Mouse (Mus musculus): ENCODE measurements around the gene Sephs1. TPM values are rescaled to one million over a fixed set of nuclear protein-coding genes. Genes with fewer than 3 reads are reported as not detected.

The Sephs1 gene
- total and polyA plus RNA-seq, 3 experiments = 36.9 to 40.4 TPM; not detected in 1

DNA sequence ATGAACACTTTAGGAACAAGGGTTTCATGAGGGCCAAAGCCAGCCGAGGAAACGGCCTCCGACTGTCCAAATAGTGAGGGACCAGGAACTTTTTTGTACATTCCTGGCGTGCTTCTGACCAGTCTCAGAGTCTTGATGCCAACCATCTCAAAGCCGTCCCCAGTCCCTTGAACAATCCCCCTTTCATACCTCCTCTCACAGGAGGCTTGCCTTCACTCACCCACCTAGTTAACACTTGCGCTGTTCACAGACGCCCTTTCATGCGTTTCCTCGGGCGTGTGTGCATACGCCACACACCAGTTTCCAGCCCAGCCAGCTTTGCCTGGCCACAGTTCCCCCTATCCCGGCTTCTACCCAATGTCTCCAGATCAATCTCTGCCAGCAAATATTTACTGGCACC lies 76.7 kb downstream of the Sephs1 start:
- H3K27me3 ChIP-seq (ENCODE audit: control insufficient read depth in 1 of 2, insufficient read depth in 2 of 2, low read length in 2 of 2) = no peaks in the 10 kb centered on the region; a peak in 1 of 4 replicates
- no peaks in the 10 kb centered on the region for H3K79me2 ChIP-seq (ENCODE audit: control insufficient read depth, insufficient read depth, low read length, poor library complexity)
- TF ChIP-seq TBP (IDR thresholded peaks at IDR 0.05; ENCODE audit: low read depth, low read length) (no peak), ZMIZ1 (IDR thresholded peaks at IDR 0.05; ENCODE audit: low read depth, low read length) (no peak), POLR2AphosphoS2 (IDR thresholded peaks at IDR 0.05; ENCODE audit: low read length) (no peak), MAZ (IDR thresholded peaks at IDR 0.05; ENCODE audit: low read depth, low read length) (no peak), MEF2A (IDR thresholded peaks at IDR 0.05; ENCODE audit: extremely low read depth, insufficient replicate concordance, low read depth, low read length, poor library complexity, severe bottlenecking) (no peak), RAD21 (IDR thresholded peaks at IDR 0.05; ENCODE audit: low read depth, low read length) (no peak), CHD1 (IDR thresholded peaks at IDR 0.05; ENCODE audit: low read depth, low read length) (no peak), POLR2A (IDR thresholded peaks at IDR 0.05; ENCODE audit: control insufficient read depth in 1 of 2, insufficient read depth in 1 of 2, low read depth in 1 of 2, low read length in 2 of 2, poor library complexity in 1 of 2) (no peak), BHLHE40 (IDR thresholded peaks at IDR 0.05; ENCODE audit: borderline replicate concordance, low read depth, low read length) (no peak), MAX (IDR thresholded peaks at IDR 0.05; ENCODE audit: low read length) (no peak)
- H3K4me1 ChIP-seq (ENCODE audit: control insufficient read depth in 1 of 2, insufficient read depth in 2 of 2, low read length in 2 of 2) = no peaks in the 10 kb centered on the region
- DNase-seq (ENCODE audit: low read depth, low spot score) = no peak
- H3K4me3 ChIP-seq (ENCODE audit: control insufficient read depth in 1 of 2, insufficient read depth in 1 of 2, low read depth in 2 of 2, low read length in 2 of 2) = no peak overlapping the region
- no peak overlapping the region for H3K9ac ChIP-seq (ENCODE audit: control insufficient read depth, low read depth, low read length, poor library complexity, severe bottlenecking)
- no peaks in the 10 kb centered on the region for H3K36me3 ChIP-seq (ENCODE audit: control insufficient read depth in 1 of 2, insufficient read depth in 2 of 2, low read length in 2 of 2)
- no peak overlapping the region for H3K27ac ChIP-seq (ENCODE audit: control insufficient read depth, low read depth, low read length)
- no peaks in the 10 kb centered on the region for H3K9me3 ChIP-seq (replicated peaks; ENCODE audit: insufficient read depth, low read length)

Other genes with a start within 250 kb of the Sephs1 start
- gene Prpf18, start 229.5 kb upstream of the Sephs1 start, total RNA-seq (2012; rRNA removed) = 29.2 and 31.2 TPM in 2 replicates
- gene Prpf18, start 229.5 kb upstream of the Sephs1 start, polyA plus RNA-seq (2012; ENCODE audit: insufficient read depth in 1 of 2, insufficient read length in 2 of 2, low read depth in 1 of 2, low replicate concordance in 2 of 2, missing spikeins in 1 of 2) = 10 to 100 TPM in 1 of 2 experiments, not detected in 1; 26.3 TPM
- gene Bend7, start 163.7 kb upstream of the Sephs1 start, total RNA-seq (2012; rRNA removed) = not detected in 2 replicates
- gene Bend7, start 163.7 kb upstream of the Sephs1 start, polyA plus RNA-seq (2012; ENCODE audit: insufficient read depth in 1 of 2, insufficient read length in 2 of 2, low read depth in 1 of 2, low replicate concordance in 2 of 2, missing spikeins in 1 of 2) = not detected
- not detected in 2 replicates for gene Phyh, start 37.5 kb downstream of the Sephs1 start, total RNA-seq (2012; rRNA removed)
- not detected for gene Phyh, start 37.5 kb downstream of the Sephs1 start, polyA plus RNA-seq (2012; ENCODE audit: insufficient read depth in 1 of 2, insufficient read length in 2 of 2, low read depth in 1 of 2, low replicate concordance in 2 of 2, missing spikeins in 1 of 2)
- gene Ucma, start 94.6 kb downstream of the Sephs1 start, total RNA-seq (2012; rRNA removed) = not detected in 2 replicates
- not detected for gene Ucma, start 94.6 kb downstream of the Sephs1 start, polyA plus RNA-seq (2012; ENCODE audit: insufficient read depth in 1 of 2, insufficient read length in 2 of 2, low read depth in 1 of 2, low replicate concordance in 2 of 2, missing spikeins in 1 of 2)
- gene Mcm10, start 131.2 kb downstream of the Sephs1 start, total RNA-seq (2012; rRNA removed) = 84.4 and 102 TPM in 2 replicates
- 100 to 1,000 TPM; 107 to 214 TPM for gene Mcm10, start 131.2 kb downstream of the Sephs1 start, polyA plus RNA-seq (2012; ENCODE audit: insufficient read depth in 1 of 2, insufficient read length in 2 of 2, low read depth in 1 of 2, low replicate concordance in 2 of 2, missing spikeins in 1 of 2)
- gene Optn, start 182.5 kb downstream of the Sephs1 start, total RNA-seq (2012; rRNA removed) = 10.5 and 10.9 TPM in 2 replicates
- gene Optn, start 182.5 kb downstream of the Sephs1 start, polyA plus RNA-seq (2012; ENCODE audit: insufficient read depth in 1 of 2, insufficient read length in 2 of 2, low read depth in 1 of 2, low replicate concordance in 2 of 2, missing spikeins in 1 of 2) = 10 to 100 TPM in 1 of 2 experiments, not detected in 1; 17.0 TPM